ENCODE assay signal across 18 mouse cellular contexts in genomic region chr9:58093776-58094175, GRCm38 (mm10). TPM values are rescaled to one million over a fixed set of nuclear protein-coding genes. Genes with fewer than 3 reads are reported as not detected.
"Had no signal": no experiment of that assay in that cellular context is flagged by ENCODE, and none has a peak within 500 bp of the region (broad histone marks: within the 10 kb centered on the region; RNA-seq: fewer than 3 reads in every experiment).

No protein-coding gene starts in this region.

- H3K27me3 ChIP-seq: midbrain, embryonic 13.5 days had no signal

- H3K36me3 ChIP-seq: limb, embryonic 12.5 days; midbrain, embryonic 13.5 days; neural tube, embryonic 12.5 days had no signal

- DNase-seq: kidney, adult 11 months; kidney, postnatal 14 days; layer of hippocampus, postnatal 36 days; lung, adult 18-20 months; lung, postnatal 10 days; retina, postnatal 1 day; right cerebral cortex, postnatal 4 days; spleen, adult 18-20 months; thymus, adult 2 months; thymus, postnatal 25 days had no signal

- H3K27ac ChIP-seq: limb, embryonic 12.5 days; liver, embryonic 14.5 days; midbrain, embryonic 13.5 days; neural tube, embryonic 12.5 days had no signal

- H3K4me2 ChIP-seq: limb, embryonic 12.5 days; midbrain, embryonic 13.5 days; neural tube, embryonic 12.5 days had no signal

- H3K4me3 ChIP-seq: limb, embryonic 12.5 days; midbrain, embryonic 13.5 days; neural tube, embryonic 12.5 days had no signal

- H3K9ac ChIP-seq: limb, embryonic 12.5 days; liver, embryonic 14.5 days; midbrain, embryonic 13.5 days; neural tube, embryonic 12.5 days had no signal

- ATAC-seq: midbrain, embryonic 13.5 days had no signal

- H3K9me3 ChIP-seq: limb, embryonic 12.5 days; midbrain, embryonic 13.5 days; neural tube, embryonic 12.5 days had no signal

RNA-seq across cellular contexts. Expression of gene Ccdc33, which starts 24.8 kb away (rescaled TPM):
- total RNA-seq: liver, adult 2 months; monocyte, adult 5-6 weeks; neutrophil, adult 5-6 weeks had no signal
- polyA plus RNA-seq: liver, adult 2 months; liver, embryonic 14.5 days; stomach, embryonic 14.5 days had no signal

RNA-seq across cellular contexts. Expression of gene Stra6, which starts 30.2 kb away (rescaled TPM):
- total RNA-seq: liver, adult 2 months; monocyte, adult 5-6 weeks; neutrophil, adult 5-6 weeks had no signal
- polyA plus RNA-seq: liver, adult 2 months had no signal
